Mouse (Mus musculus): ENCODE results near the gene Cym.

Cym gene

DNA sequence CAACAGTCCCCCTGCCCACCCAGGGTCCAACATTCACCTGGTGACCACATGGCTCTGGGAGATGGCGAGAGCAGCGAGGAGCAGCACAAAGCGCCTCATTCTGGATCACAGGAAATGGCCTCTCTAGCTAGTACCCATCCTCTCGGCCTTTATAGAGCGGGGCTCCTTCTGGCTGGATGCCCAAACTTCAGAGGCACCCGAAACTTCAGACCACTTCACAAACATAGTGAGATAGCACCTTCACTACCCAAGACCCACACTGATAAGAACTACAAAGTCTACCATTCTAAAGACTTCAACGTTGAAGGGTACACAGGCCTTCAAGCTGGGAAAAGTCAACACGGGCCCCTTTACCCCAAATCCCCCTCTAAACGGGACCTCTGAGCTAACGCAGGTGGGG lies at the start of gene Cym:
Gene Cym (minus strand): TSS at position 125 of the 400 bp plus-strand sequence.
- CTCF ChIA-PET: no interaction called here

DNA sequence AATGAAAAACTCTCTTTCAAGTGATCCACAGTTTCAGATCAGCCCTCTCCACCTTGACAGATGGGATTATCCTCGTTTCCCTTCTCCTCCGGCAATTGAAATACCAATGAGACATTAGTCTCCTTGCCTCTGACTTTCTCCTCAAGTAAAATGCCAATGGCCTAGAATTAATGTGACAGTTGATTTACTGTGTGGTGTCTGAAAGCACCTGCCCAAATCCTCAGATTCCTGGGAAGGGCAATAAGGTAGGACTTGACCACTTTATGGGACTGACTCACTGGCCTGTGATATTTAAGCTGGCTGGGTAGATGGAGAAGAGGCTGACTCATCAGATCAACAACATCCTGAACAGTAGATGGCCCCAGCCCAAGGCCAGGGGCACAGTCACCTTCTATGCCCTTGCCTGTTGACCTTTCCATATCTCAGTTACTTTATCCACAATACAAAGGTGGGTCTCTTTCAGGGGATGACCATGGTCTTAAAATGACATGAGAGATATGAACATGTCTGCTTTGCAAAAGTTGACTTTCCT lies 45.3 kb upstream of the Cym start:
- CTCF ChIA-PET: no interaction called here

DNA sequence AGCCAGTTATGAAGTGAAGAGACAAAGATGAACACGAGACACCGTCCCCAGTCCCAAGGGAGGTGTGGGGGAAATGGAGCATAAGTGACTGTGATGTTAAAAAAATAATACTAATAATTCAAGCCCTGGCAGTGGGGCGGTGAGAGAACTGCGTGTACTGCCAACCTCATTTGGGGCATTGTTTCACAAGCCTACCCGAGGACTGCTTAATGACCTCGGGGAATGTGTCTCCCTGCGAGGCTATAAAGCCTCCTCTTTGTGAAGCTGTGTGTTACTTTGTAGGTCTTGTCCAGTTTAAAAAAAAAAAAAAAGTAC lies 40.3 kb upstream of the Cym start:
- CTCF ChIA-PET: no interaction called here

DNA sequence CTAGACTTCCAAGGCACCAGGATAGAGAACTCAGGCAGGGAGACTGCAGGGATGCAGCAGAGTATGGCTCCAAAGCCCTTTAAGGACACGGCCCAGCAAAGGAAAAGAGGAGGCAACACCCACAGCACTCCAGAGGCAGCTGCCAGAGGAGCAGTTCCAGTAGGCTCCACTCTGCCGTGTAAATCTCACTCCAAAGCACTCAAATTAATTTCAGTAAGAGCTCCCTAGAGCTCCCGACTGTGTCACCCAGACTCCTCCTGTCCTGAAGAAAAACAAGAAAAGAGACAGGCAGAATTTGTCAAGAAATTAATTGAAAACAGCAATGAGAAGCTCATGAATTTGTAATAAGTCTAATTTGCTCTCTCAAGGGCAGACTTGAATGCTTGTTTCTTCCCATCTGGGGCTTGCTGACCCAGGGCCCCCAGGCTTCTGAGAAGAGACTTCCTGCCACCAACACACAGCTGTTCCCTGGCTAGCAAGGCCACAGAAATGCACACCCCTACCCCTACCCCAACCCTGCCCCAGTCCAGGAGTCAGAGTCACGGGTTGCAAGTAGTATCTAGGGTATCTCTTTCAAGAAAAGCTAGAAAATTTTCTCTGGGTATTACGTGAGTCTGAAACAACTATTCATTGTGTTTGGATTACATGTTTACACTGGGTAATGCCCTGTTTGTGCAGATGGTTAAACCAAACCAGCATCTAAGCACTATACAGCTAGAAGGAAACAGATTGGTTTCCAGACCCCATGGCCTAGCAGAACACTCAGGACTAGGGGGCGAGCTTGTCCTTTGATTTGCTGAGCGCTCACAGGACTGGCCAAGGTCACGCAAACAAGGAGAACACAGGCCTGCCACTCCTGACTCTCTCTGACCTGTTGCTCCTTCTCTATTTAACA lies 39.7 kb upstream of the Cym start:
- CTCF ChIA-PET: no interaction called here

DNA sequence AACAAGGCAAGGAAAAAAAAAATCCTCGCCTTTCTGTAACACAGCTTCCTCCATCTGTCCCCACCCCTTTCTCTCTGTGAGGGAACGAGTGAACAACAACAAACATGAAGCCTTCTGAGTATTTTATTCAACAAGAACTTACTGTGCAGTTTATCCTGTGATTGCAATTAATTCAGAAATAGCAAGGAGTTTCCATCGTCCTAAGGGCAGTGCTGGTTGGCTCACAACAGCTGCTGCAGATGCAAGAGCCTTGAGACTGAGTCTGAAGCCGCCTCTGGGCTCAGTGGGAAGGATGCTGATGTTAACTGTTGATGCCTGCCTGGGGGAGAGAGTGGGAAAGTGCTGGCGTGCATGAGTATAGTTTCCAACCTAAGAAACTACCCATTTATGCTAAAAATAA lies 36.4 kb upstream of the Cym start:
- CTCF ChIA-PET: interaction anchor here (0.7 kb wide), 1 partner anchor 95 kb away, joined by 4 read pairs; no protein-coding TSS in a partner anchor

DNA sequence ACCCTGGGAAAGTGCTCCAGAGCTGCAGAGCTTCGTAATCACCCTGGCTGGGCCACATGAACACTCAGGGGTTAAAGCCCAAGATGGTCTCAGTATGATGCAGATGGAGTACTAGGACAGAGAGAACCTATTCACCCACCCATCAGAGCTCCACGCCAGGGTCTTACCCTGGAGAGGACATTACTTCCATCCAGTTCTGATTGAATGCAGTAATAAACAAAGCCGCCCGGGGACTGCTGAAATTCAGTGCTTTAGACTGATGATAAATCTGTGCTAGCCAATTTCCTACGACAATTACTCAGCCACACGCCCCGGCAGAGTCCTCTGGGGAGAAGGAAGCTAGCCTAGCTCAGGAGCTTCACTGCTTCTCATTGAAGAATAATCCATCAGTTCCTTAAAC lies 35.2 kb upstream of the Cym start:
- CTCF ChIA-PET: no interaction called here

DNA sequence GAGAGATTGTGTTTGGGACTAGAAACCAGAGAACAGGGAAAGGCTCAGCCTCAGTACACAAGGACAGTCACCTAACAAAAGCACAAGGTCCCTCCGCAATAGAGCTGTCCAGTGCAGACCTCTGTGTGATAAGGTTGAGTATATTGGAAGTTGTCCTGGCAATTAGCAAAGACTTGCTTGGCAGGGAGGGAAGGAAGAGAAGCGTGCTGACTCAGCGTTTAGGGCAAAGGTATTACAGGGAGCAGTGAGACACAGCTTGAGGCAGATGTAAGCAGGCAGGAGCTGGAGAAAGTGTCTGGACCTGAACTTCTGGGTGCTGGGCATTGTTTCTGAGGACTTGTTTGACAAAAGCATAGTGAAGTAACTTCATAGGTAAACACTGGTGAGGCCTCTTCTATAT lies 34.5 kb upstream of the Cym start:
- CTCF ChIA-PET: no interaction called here

DNA sequence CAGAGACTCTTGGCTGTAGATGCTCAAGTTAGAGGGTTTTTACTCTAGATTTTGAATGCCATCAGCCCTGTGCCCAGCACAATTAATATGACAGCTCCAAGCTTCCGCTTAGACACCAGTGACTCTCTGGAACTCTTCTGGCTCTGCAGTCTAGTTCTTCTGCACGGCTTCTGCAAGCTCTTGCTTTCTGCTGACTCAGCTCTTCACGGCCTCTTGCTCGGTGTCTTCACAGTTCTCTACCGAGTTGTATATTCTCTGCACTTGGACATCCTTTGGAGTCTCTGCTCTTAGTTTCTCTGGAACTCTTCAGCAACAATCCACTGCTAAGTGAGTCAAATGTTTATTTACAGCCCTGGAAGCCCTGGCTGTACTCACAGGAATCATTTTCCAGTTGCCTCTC lies 32.4 kb upstream of the Cym start:
- CTCF ChIA-PET: no interaction called here

DNA sequence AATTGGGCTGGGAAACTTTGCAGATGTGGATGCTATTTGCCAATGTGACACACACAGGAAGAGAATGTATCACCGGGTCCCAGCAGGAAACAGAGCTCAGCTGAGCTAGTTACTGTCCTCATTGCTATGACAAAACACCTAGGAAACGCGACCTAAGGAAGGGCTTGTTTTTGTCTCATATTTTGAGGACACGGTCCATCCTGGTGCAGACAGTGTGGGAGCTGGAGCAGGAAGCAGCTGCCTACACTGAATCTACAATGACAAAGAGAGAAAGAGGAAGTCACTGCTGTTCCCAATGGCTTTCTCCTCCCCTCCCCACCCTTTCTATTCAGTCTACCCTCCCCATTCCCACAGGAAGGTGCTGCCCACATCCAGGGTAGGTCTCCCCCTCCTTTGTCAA lies 30.5 kb upstream of the Cym start:
- CTCF ChIA-PET: no interaction called here

DNA sequence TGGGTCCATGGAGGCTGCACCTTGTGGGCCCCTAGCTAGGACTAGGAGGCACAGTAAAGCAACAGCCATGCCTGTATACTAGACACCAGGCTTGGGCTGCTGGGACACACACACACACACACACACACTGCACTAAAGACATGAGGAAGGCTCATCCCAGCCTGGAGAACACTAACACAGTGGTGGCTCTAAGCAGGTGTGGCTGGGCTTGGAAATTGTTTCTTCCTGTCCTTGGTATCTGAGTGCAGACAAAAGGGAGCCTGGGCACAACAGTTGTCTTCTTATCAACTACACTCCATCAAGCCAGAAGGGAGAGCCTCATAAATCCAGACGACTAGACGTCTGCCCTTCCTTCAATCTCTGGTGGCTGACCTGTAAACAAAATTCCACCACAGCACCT lies 28.8 kb upstream of the Cym start:
- CTCF ChIA-PET: no interaction called here

DNA sequence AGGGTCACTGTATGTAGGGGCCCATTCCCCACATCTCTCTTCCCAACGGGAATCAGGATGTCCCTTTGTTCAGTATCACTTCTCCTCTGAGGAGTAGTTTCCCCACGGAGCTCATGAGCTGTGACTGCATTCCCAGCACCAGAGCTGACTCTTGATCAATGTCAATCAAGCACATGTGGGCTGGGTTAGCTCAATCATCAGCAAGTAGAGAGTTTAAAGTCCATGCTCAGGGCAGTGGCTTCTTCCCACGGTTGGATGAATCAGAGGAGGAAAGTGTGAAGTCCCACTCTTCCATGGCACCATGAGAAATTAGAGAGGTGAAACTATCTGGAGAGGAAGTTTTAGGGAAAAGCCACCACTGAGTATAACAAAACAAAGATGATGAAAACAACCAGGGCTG lies 27.5 kb upstream of the Cym start:
- CTCF ChIA-PET: no interaction called here

DNA sequence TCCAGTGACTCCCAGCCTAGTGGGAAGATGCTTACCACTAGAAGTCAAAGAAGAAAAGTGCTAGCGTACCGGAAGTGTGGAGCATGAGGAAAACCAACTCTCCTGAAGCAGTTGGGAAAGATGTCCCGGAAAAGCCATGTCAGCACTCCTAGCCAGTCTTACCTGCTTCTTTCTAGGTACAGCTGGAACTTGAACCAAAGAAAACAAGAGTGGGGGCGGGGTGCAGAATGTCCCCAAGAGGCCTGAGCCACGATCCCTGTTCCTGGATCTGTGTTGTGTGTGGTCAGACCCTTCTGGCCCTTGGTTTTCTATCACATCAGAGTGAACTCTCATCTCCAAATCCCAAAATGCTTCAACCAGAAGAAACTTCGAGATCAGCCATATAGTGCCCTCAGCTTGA lies 25.3 kb upstream of the Cym start:
- CTCF ChIA-PET: no interaction called here

DNA sequence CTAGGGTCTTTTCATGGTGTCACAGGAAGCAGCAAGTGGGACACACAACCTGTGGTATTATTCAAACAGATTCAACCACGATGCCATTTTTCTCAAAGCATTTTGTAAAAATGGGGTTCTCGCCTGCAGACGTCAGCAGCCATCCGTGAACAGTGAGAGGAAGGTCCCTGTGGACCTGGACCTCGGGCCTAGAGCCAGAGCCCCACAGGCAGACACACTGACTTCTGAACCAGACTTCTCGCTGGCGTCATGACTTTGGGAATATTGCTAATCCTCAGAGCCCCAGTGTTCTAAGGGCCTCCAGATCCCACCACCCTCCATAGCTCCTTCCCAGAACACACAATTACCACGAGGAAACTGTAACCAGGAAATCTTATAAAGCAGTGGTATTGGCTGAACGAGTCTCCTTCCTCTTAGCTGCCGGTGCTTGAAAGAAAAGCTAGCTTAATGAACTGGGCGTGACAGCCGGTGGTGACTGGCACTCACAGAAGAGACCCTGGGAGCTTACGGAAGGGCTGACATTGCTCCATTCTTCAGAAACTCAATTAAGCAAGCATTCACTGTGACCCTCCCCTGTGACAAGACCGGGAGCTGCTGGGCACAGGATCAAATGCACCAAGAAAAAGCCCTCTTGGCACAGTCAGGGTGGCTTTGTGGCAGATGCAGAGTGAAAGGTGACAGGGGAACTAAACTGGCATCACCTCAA lies 20.0 kb upstream of the Cym start:
- CTCF ChIA-PET: no interaction called here

DNA sequence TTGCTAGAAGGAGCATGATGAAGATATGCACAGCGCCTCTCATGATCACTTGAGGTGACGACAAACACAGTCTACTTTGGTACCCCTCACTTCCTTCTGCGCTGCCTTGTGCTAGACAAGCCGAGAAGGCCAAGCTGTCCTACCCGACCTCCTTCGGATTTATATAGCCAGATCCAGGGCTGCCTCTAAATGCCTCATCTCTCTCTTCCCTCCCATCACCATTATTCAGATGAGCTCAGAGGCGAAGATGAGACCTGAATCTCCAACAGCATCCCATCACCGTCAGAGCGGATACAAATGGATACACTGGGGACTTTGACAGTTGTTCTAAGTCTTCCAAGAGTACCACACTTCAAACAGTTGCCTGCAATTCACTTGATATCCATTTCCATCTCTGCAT lies 18.1 kb upstream of the Cym start, which contains the start of gene Prok1:
Gene Prok1 (minus strand): TSS at position 101 of the 400 bp plus-strand sequence.
- CTCF ChIA-PET: no interaction called here

DNA sequence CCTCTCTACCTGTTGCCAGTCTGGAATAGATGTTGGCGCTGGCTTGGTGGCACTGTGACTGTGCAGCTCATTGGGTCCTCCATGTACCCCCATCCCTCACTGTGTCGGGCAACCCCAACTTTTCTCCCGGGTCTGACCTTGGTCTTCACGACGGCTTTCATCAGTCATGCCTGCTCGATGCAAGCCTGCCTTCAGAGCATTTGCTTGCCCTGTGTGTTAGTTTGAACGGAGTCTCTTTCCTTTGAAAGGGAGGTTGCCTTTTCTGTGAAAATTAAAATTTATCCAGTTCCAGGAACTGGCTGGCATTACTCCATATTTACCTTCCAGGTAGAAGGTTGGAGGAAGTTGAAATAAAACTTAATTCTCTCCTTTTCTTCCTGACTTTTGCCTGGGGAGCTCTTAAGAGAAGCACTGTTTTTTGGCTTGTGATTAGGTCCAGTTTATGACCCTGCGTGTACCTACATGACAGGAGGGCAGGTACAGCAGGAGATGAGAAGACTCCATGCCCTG lies 17.0 kb upstream of the Cym start:
- CTCF ChIA-PET: no interaction called here

DNA sequence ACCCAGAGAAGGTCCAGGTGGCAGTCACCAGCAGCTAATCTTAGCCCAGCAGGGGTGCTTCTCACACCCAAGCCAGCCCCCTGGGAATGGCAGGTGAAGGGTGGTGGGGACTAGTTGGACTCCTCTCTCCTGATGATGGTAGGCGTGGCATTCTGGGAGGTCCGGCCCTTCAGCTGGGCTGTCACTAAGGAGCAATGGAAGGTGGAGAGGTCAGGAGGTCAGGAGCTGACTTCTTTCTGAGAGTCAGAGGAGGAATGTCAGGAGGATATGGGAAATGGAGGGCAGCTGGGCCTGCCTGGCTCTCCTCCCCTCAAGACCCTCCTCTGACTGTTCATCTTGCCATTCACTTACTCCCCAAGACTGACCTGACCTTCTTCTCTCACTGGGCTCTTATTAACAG lies 16.5 kb upstream of the Cym start:
- CTCF ChIA-PET: no interaction called here

DNA sequence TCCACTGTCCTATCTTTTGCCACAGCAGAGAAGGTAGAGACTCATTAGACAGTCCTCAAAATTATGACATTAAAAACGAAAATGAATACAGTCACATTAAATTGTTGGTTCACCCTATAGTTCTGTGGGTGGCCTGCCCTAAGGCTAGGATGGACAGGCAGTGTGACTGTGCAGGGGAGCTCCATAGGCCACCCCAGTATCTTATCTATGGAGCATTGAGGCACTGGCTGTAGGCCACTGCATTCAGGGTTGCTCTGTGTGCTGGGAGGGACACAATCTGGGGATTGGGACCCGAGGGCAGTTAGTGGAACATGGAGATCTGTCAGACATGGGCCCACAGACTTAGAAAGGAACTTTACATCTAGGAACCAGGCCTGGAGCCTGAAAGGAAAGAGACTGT lies 12.4 kb upstream of the Cym start:
- CTCF ChIA-PET: interaction anchor here (1.3 kb wide), 1 partner anchor 9 kb away, joined by 3 read pairs; no protein-coding TSS in a partner anchor

DNA sequence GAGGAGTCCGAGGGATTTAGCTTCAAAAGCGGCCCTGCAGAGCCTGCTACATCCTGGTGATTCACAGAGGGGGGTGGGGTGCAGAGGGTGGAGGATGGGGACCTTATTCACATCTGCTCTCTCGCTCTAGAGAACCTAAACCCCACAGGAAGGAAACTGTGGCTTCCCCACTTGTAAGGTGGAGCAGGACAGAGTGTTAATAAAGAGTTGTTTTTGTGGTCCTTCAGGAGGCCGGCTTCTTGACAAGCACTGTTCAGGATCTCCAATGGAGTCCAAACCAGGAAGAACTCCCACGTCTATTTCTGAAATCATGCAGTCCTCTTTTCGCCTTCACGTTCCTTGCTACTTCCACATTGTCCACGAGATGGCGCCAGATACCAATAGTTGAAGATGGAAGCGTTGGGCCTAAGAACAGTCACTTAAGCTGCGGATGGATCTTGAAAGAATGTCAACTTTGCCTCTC lies 11.8 kb upstream of the Cym start:
- CTCF ChIA-PET: interaction anchor here (0.6 kb wide), 1 partner anchor 1025 kb away, joined by 3 read pairs; no protein-coding TSS in a partner anchor

DNA sequence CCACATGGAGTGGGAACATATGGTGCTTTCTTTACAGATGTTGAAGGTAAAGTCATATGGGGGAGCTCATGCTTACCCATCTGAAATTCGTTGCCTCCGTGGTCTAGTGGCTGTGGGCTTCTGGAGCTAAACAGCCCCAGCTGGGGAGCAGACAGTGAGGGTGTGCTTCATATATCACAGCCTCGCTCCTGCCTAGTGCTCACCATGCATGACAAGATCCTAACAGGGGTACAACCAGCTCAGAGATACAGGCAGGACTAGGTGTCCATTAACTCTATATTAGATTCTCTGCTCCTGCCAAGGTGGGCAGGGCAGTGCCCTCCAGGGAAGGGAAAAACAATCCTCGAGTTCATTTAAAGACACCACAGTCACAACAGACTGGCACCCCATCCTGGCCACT lies 9.7 kb upstream of the Cym start:
- CTCF ChIA-PET: interaction anchor here (0.6 kb wide), 1 partner anchor 349 kb away, joined by 3 read pairs; no protein-coding TSS in a partner anchor

DNA sequence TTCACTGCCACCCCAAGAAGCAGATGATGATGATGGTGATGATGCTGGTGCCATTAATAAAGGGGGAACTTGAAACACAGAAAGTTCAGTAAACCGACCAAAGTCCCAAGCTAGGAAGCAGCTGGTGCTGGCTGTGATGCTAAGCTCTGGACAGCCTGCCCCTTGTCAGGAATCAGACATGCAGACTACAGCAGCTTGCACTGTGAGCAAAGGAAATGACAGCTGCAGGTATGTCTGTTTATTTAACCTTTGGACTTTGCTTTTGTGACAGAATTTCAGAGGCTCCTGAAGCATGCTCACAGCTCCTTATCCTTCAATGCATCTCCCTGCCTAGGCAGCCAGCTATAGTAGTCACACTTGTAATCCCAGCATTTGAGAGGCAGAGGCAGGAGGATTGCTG lies 9.0 kb upstream of the Cym start, which contains the start of gene A630076J17Rik:
Gene A630076J17Rik (plus strand): TSS at position 88 of the 400 bp plus-strand sequence.
- CTCF ChIA-PET: interaction anchor here (0.6 kb wide), 1 partner anchor 350 kb away, joined by 3 read pairs; no protein-coding TSS in a partner anchor

DNA sequence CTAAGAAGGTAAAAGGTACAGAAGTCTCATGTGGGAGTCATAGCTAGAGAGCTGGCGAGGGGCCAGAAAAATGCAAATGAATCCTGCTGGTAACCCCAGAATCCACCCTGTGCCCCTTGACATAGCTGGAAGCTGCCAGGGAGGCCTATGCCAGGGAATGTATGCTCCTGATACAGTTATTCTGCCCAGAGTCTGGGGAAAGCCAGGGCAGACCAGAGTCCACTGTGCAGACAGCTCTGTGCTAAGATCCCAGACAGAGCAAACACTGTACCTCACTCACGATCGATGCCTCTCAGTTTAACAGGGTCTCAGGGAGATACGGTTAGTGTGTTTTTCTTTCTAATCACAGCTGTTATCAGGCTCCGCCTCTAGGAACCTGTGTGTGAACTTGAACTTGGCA lies 8.3 kb upstream of the Cym start:
- CTCF ChIA-PET: no interaction called here

DNA sequence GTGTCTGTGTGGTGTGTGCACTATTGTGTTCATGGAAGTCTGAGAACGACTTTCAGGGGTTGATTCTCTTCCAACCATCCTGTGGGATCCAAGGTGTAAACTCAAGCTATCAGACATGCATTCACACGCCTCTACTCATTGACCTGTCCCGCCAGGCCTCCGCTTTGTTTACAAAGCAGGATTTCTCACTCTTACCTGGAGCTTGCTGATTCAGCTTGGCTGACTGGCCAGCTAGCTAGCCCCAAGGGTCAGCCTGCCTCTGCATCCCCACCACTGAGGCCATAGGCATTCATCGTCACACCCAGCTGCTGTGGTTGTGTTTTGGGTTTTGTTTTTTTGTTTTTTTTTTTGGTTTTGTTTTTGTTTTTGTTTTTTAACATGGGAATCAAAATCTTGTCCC lies 7.7 kb upstream of the Cym start:
- CTCF ChIA-PET: no interaction called here

DNA sequence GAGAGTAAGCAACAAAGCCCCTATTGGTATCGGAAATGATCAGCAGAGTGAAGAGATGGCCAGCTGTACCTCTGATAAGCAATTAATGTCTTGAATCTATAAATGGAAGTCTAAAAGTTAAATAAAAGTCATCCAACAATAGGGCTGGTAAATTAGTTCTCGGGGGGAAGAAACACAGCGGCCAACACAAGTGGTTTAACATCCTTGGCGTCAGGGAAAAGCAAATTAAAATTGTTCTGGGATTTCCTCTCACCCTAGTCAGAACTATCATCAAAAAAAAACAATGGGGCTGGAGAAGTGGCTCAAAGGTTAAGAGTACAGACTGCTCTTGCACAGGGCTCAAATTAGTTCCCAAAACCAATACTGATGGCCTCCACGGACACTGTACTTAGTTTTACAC lies 4.3 kb upstream of the Cym start:
- CTCF ChIA-PET: interaction anchor here (0.6 kb wide), 1 partner anchor 114 kb away, joined by 3 read pairs; no protein-coding TSS in a partner anchor
